Mouse (Mus musculus) stomach, postnatal 0 days (tissue): Measurements from ENCODE around the gene Gm36864. TPM values are rescaled to one million over a fixed set of nuclear protein-coding genes. Genes with fewer than 3 reads are reported as not detected.
A peak's percentile ranks its signal among the peaks of the same experiment; 100 is the strongest.

Source experiments
- ATAC-seq: fragments of 200-750 bp; cut with Nextera tagmentation; 2 replicates; pipeline ENCODE4 v1.8.0; 2017; ENCODE audit not compliant: low FRiP score, low TSS enrichment
- DNase-seq: peaks from one replicate; pipeline ENCODE4 v3.0.0-alpha.2; 2016; ENCODE audit warnings: low spot score
- H3K27ac ChIP-seq: fragments of 300-500 bp; sonication (generic); replicated peaks from 2 replicates; pipeline ENCODE4 v1.5.1; 2014; ENCODE audit warnings: mild to moderate bottlenecking, control low read depth
- H3K27me3 ChIP-seq: fragments of 300-500 bp; sonication (generic); 2 replicates; pipeline ENCODE4 v1.6.1; 2014; ENCODE audit warnings: low read length; ENCODE audit not compliant: control insufficient read depth, insufficient read depth
- H3K36me3 ChIP-seq: fragments of 300-500 bp; sonication (generic); 2 replicates; pipeline ENCODE4 v1.6.1; 2014; ENCODE audit warnings: low read length, mixed read lengths; ENCODE audit not compliant: control insufficient read depth, insufficient read depth
- H3K4me1 ChIP-seq: fragments of 300-500 bp; sonication (generic); replicated peaks from 2 replicates; pipeline ENCODE4 v1.6.1; 2014; ENCODE audit warnings: antibody characterized with exemption; ENCODE audit not compliant: control insufficient read depth, insufficient read depth
- H3K4me2 ChIP-seq: fragments of 300-500 bp; sonication (generic); replicated peaks from 2 replicates; pipeline ENCODE4 v1.6.1; 2014; ENCODE audit warnings: low read depth, mild to moderate bottlenecking, control low read depth, moderate library complexity
- H3K4me3 ChIP-seq: fragments of 300-500 bp; sonication (generic); 2 replicates; pipeline ENCODE4 v1.5.1; 2014; ENCODE audit warnings: low read depth, low read length, control low read depth
- H3K9ac ChIP-seq: fragments of 300-500 bp; sonication (generic); 2 replicates; pipeline ENCODE4 v1.6.1; 2014; ENCODE audit warnings: mild to moderate bottlenecking, low read length, control low read depth, mixed read lengths
- H3K9me3 ChIP-seq: fragments of 300-500 bp; sonication (generic); 2 replicates; pipeline ENCODE4 v1.6.1; 2016; ENCODE audit warnings: low read length; ENCODE audit not compliant: control insufficient read depth
- CTCF ChIP-seq: IDR thresholded peaks from 2 replicates; pipeline ENCODE4 v1.5.1; 2016; ENCODE audit warnings: antibody characterized with exemption, low read depth, mild to moderate bottlenecking, moderate library complexity
- EP300 ChIP-seq: optimal IDR thresholded peaks from 2 replicates; pipeline ENCODE3; 2016; ENCODE audit warnings: antibody characterized with exemption
- WGBS: fragments of 180-500 bp; shearing (Covaris S2); extraction: QIAGEN DNeasy Blood & Tissue Kit; methylation state at CpG from one replicate; pipeline ENCODE4 v1.1.7; 2014; 5-methylcytosine and 5-hydroxymethylcytosine counted together
- polyA plus RNA-seq: library from polyadenylated mRNA; unstranded; fragments of >200 nt; fragmentation: Nextera tagmentation; extraction: Ambion mirVana; gene quantifications from 2 replicates; pipeline ENCODE4 v1.2.1, GENCODE M21; 2015

Gene Gm36864
- polyA plus RNA-seq, 1 experiment from 2014 or later = not detected

DNA sequence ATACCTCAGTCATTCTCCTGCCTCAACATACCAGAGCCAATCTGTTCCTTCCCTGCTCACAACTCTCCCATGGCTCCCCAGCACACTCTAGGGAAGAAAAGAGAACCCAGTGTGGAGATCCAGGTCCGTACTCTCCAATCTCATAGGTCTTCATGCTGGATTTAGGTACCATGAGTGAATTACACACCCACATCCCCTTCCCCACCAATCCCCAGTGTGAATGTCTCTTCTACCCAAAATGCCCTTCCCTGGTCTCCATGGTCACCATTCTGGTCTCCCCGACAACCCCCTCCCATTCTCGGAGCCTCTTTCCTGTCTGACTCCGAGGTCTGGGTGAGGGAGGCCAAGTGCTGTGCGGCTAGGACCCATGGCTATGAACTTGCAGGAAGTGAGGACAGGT lies 25.2 kb downstream of the Gm36864 start, which contains the start of gene Gm15517:
Gm15517 (plus strand) TSS at position 301 of the 400 bp plus-strand sequence.
- Histone ChIP-seq H3K4me3 (no peak within 1 kb of the TSS), H3K9me3 (no peaks in the 10 kb centered on the region), H3K27ac (no peak within 1 kb of the TSS), H3K36me3 (no peaks in the 10 kb centered on the region), H3K4me1 (no peaks in the 10 kb centered on the region), H3K27me3 (no peaks in the 10 kb centered on the region; the same call in 1 of the 2 replicates), H3K9ac (no peak within 1 kb of the TSS; the same call in 1 of the 2 replicates), H3K4me2 (no peak within 1 kb of the TSS)
- no peak for ATAC-seq
- no peak for TF ChIP-seq EP300
- TF ChIP-seq CTCF = no peak
- 58% methylated on average over 5 of the region's 5 CpGs for WGBS
- DNase-seq = no peak

DNA sequence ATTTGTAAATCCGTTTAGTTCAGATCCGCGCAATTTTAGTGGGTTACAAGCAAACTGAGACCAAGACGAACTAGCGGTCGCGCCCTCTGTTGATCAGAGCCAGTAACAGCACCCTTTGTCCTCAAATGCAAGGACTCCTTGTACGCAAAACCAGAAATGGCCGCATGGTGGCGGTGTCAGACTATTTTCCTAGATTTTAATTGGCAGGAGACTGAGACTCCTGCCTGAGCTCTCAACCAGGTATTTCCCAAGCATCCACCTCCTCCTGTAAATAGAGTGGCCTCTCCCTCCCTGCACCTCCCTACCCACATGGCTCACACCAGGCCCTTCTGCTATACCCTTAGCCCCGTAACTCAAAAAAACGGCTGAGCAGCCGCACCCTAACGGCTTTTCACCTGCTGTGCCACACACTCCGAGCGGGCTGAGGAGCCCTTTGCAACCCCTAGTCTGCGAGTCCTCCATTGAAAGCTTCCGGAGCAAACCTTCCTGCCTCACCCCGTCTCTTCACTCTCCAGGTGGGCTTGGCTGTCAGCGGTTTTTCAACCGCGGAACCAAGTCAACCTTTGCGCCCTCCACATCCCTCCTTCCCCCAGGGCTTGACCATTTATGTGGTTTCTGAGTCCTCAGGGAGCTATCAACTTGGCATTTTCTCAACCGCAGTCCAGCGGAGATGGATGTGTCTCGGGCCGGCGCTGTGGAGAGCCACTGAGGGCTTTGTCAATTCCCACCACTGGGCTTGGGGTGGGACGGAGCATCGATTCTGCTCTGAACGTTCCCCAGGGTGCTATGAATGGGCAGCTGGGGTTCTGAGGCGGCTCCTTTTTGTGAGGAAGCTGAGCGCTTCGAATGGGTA lies 27.0 kb downstream of the Gm36864 start:
- no peak overlapping the region for H3K4me3 ChIP-seq
- no peaks in the 10 kb centered on the region for H3K9me3 ChIP-seq
- H3K9ac ChIP-seq = no peak overlapping the region
- WGBS = 3% methylated on average over 34 of the region's 34 CpGs
- H3K4me1 ChIP-seq = no peaks in the 10 kb centered on the region
- DNase-seq (peak; percentile 97), ATAC-seq (peak; percentile 89)
- H3K27me3 ChIP-seq = no peaks in the 10 kb centered on the region
- H3K36me3 ChIP-seq = no peaks in the 10 kb centered on the region
- TF ChIP-seq CTCF (peak; percentile 99), EP300 (no peak)
- H3K4me2 ChIP-seq = peak overlapping the region; percentile 11; the same call in 1 of the 2 replicates
- no peak overlapping the region for H3K27ac ChIP-seq

DNA sequence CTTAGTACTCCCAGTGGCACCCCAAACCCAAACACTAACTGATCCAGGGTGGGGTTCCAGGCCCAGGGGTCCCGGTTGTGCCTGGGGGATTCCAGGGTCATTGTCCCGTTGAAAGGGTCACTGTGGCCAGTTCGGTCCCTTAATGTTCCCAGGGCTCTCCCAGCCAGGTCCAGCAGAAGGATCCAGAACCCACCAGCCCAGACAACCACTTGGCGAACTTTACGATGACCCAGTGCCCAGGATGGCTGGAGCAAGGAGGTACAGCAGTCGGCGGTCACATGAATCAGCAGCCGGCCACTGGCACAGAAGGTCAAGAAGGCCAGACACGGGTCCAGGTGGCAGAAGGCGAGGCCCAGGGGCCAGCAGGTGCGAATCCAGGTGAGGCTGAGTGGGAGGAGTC lies 32.1 kb downstream of the Gm36864 start:
- H3K4me2 ChIP-seq = no peak overlapping the region
- ATAC-seq (no peak), DNase-seq (no peak)
- TF ChIP-seq CTCF (no peak), EP300 (no peak)
- H3K36me3 ChIP-seq = no peaks in the 10 kb centered on the region
- H3K9me3 ChIP-seq = no peaks in the 10 kb centered on the region
- H3K4me3 ChIP-seq = no peak overlapping the region
- H3K4me1 ChIP-seq = no peaks in the 10 kb centered on the region
- H3K27me3 ChIP-seq = no peaks in the 10 kb centered on the region
- no peak overlapping the region for H3K9ac ChIP-seq
- H3K27ac ChIP-seq = no peak overlapping the region
- WGBS = 76% methylated on average over 10 of the region's 11 CpGs

DNA sequence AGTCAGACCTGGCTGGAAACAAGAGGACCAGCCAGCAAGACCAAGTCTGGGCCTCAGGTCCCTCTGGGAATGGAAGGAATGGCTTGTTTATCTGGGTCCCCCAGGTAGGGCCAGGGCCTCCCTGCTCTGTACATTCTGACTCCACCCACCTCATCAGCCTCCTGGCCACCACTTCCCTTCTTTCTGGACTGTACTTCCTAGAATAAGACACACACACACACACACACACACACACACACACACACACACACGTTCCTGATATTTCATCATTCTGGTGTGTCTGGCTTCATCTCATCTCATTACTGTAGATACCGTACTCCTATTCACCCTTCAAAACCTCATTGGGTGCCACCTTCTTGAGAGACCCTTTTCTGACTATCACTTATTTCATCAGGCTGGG lies 33.4 kb downstream of the Gm36864 start:
- Histone ChIP-seq H3K36me3 (no peaks in the 10 kb centered on the region), H3K4me2 (no peak overlapping the region), H3K4me1 (no peaks in the 10 kb centered on the region), H3K9me3 (no peaks in the 10 kb centered on the region), H3K9ac (no peak overlapping the region), H3K27ac (no peak overlapping the region), H3K4me3 (no peak overlapping the region), H3K27me3 (no peaks in the 10 kb centered on the region)
- no peak for DNase-seq
- 77% methylated on average over 2 of the region's 2 CpGs for WGBS
- TF ChIP-seq CTCF (no peak), EP300 (no peak)
- ATAC-seq = no peak

- Histone ChIP-seq H3K9me3 (no peaks in the 10 kb centered on the region), H3K27ac (no peak overlapping the region), H3K4me2 (no peak overlapping the region), H3K4me1 (no peaks in the 10 kb centered on the region), H3K4me3 (no peak overlapping the region), H3K36me3 (no peaks in the 10 kb centered on the region), H3K9ac (no peak overlapping the region), H3K27me3 (no peaks in the 10 kb centered on the region)
- ATAC-seq = no peak
- TF ChIP-seq CTCF (no peak), EP300 (no peak)
- no peak for DNase-seq
- 67% methylated on average over 2 of the region's 2 CpGs for WGBS
Observed at GRCm38 (mm10) chr7:44271309-44271708, 35.3 kb downstream of the Gm36864 start.

GRCm38 (mm10) chr7:44272546-44272945 lies 36.6 kb downstream of the Gm36864 start:
- Histone ChIP-seq H3K36me3 (no peaks in the 10 kb centered on the region), H3K4me3 (no peak overlapping the region), H3K9me3 (no peaks in the 10 kb centered on the region), H3K27ac (no peak overlapping the region), H3K9ac (no peak overlapping the region), H3K27me3 (no peaks in the 10 kb centered on the region), H3K4me2 (no peak overlapping the region), H3K4me1 (no peaks in the 10 kb centered on the region)
- ATAC-seq (no peak), DNase-seq (no peak)
- WGBS = 79% methylated on average over 7 of the region's 7 CpGs
- no peak for TF ChIP-seq CTCF
- TF ChIP-seq EP300 = no peak
